Mouse (Mus musculus) intestine, postnatal 0 days (tissue): ENCODE results near the gene Spata9. TPM values are rescaled to one million over a fixed set of nuclear protein-coding genes. Genes with fewer than 3 reads are reported as not detected.
"Not testable (repeated sequence)": the region's sequence is repeated elsewhere in the genome, so short reads cannot be mapped to it uniquely, and the experiment has no call there.

Source experiments
- ATAC-seq: fragments of 200-750 bp; cut with Nextera tagmentation; 2 replicates; pipeline ENCODE4 v1.8.0; 2017; ENCODE audit warnings: mild to moderate bottlenecking, moderate TSS enrichment, moderate library complexity
- H3K27ac ChIP-seq: fragments of 300-500 bp; sonication (generic); 2 replicates; pipeline ENCODE4 v1.5.1; 2014; ENCODE audit warnings: mild to moderate bottlenecking, low read depth, low read length, moderate library complexity
- H3K27me3 ChIP-seq: fragments of 300-500 bp; sonication (generic); replicated peaks from 2 replicates; pipeline ENCODE4 v1.6.1; 2014; ENCODE audit warnings: low read length, mixed read lengths; ENCODE audit not compliant: control insufficient read depth, insufficient read depth
- H3K36me3 ChIP-seq: fragments of 300-500 bp; sonication (generic); 2 replicates; pipeline ENCODE4 v1.6.1; 2014; ENCODE audit warnings: mild to moderate bottlenecking, moderate library complexity; ENCODE audit not compliant: control insufficient read depth, insufficient read depth
- H3K4me1 ChIP-seq: fragments of 300-500 bp; sonication (generic); replicated peaks from 2 replicates; pipeline ENCODE4 v1.6.1; 2014; ENCODE audit warnings: antibody characterized with exemption, low read length, mixed read lengths; ENCODE audit not compliant: control insufficient read depth, insufficient read depth
- H3K4me2 ChIP-seq: fragments of 300-500 bp; sonication (generic); replicated peaks from 2 replicates; pipeline ENCODE4 v1.6.1; 2014; ENCODE audit warnings: low read depth, mild to moderate bottlenecking, moderate library complexity
- H3K4me3 ChIP-seq: fragments of 300-500 bp; sonication (generic); 2 replicates; pipeline ENCODE4 v1.5.1; 2014; ENCODE audit warnings: low read depth, low read length
- H3K9ac ChIP-seq: fragments of 300-500 bp; sonication (generic); 2 replicates; pipeline ENCODE4 v1.6.1; 2014; ENCODE audit warnings: mild to moderate bottlenecking, low read depth, low read length
- H3K9me3 ChIP-seq: fragments of 300-500 bp; sonication (generic); 2 replicates; pipeline ENCODE4 v1.6.1; 2016; ENCODE audit warnings: mixed run types; ENCODE audit not compliant: control insufficient read depth
- CTCF ChIP-seq: sonication (generic); IDR thresholded peaks from 2 replicates; pipeline ENCODE4 v1.5.1; 2016; ENCODE audit warnings: low read depth, mild to moderate bottlenecking, control low read depth, antibody characterized with exemption, moderate library complexity
- WGBS: fragments of 180-500 bp; shearing (Covaris S2); extraction: QIAGEN DNeasy Blood & Tissue Kit; methylation state at CpG from one replicate; pipeline ENCODE4 v1.1.7; 2014; 5-methylcytosine and 5-hydroxymethylcytosine counted together
- polyA plus RNA-seq: library from polyadenylated mRNA; unstranded; fragments of >200 nt; fragmentation: Nextera tagmentation; extraction: Ambion mirVana; gene quantifications from 2 replicates; pipeline ENCODE4 v1.2.1, GENCODE M21; 2015

Spata9 gene
- 0.39 and 0.51 TPM in 2 replicates for polyA plus RNA-seq

DNA sequence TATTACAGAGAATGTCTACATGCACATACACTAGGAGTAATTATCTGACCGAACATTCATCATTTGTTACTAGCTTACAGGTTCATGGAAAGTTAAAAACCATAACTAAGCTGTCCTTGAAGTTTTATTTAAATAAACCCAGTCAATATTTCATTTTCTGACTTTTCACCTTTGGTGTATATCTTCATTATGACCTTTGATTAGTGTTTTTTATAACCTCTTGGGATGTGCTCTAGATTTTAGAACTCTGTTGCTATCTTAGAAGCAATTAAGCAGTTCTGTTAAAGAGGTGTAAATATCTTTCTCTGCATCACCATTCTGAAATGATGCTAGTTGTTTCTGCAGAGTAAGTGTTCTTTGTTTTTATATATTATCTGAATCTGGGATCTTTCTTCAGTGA is at the start of gene Spata9:
Spata9 (plus strand) TSS at position 301 of the 400 bp plus-strand sequence.
- H3K27me3 ChIP-seq: no peaks in the 10 kb centered on the region
- no peaks in the 10 kb centered on the region for H3K36me3 ChIP-seq
- WGBS: 71% methylated on average over 1 of the region's 1 CpGs
- H3K4me2 ChIP-seq: no peak within 1 kb of the TSS
- TF ChIP-seq CTCF: no peak
- no peaks in the 10 kb centered on the region for H3K4me1 ChIP-seq
- H3K4me3 ChIP-seq: no peak within 1 kb of the TSS
- H3K27ac ChIP-seq: no peak within 1 kb of the TSS
- peaks cover 4% of the 10 kb centered on the region; the same call in 1 of the 2 replicates for H3K9me3 ChIP-seq
- no peak for ATAC-seq
- no peak within 1 kb of the TSS for H3K9ac ChIP-seq

DNA sequence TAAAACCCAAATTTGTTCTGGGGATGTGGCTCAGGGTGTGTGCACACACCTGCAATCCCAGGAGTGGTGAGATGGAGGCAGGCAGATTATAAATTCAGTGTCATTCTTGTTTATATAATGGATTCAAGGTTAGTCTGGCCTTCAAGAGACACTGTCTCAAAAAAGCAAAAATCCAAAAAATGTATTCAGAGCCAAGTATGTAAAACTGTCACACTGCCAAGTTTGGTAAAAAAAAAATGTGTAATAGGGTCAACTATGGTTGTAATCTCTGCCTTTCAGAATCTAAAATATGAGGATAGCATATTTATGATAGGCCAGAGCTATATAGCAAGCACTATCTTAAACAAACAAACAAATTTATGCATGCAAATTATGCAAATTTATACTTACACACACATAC is 39.0 kb upstream of the Spata9 start:
- ATAC-seq: no peak

DNA sequence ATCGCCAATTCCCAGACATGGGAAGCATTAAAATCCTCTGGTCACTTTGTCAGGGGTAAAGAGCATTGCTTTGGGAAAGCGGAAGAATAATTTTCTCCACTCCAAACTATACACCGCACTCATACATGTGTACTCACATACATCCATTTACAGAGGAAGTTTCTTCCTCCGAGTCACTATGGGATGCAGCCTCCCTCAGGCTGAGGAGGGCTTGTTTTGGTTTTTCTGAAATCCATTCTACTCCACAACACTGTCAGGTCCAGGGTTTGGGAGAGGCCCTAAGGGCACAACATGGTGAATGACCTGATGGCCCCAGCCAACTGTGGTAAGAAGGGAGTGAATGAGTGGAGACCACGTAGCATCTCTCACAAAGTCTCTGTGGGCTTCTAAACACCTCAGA is 37.9 kb upstream of the Spata9 start:
- not testable (repeated sequence) for ATAC-seq, H3K4me3 ChIP-seq, H3K27me3 ChIP-seq, H3K9ac ChIP-seq, H3K4me2 ChIP-seq, H3K4me1 ChIP-seq, H3K9me3 ChIP-seq, H3K36me3 ChIP-seq, H3K27ac ChIP-seq
- WGBS: 97% methylated on average over 5 of the region's 5 CpGs

More for the DNA sequence above, 39.0 kb upstream of the Spata9 start:
- H3K9ac ChIP-seq: no peak overlapping the region
- H3K4me2 ChIP-seq: no peak overlapping the region
- H3K4me1 ChIP-seq: no peaks in the 10 kb centered on the region
- H3K4me3 ChIP-seq: no peak overlapping the region
- no peak for TF ChIP-seq CTCF
- H3K9me3 ChIP-seq: no peaks in the 10 kb centered on the region
- H3K36me3 ChIP-seq: peaks cover 5% of the 10 kb centered on the region; the same call in 1 of the 2 replicates
- H3K27me3 ChIP-seq: no peaks in the 10 kb centered on the region
- no peak overlapping the region for H3K27ac ChIP-seq

DNA sequence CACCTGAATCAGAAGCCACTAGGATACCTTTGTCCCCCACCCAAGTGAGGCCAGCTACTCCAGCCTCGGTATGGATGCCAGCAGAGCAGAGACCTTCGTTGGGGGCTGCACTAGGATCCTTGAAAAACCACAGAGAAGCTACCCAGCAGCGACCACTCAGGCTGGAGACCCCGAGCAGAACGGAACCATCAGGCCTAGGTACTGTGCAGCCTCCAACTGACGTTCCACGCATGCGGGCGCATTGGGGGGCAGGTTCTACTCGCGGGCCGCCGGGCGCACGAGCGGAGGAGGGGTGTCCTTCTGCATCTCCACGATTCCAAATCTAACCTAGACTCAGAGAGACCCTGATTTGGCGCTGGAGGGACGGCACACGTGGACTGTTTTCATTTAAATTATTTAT is 36.9 kb upstream of the Spata9 start:
- Histone ChIP-seq H3K36me3 (peaks cover 5% of the 10 kb centered on the region; the same call in 1 of the 2 replicates), H3K4me1 (no peaks in the 10 kb centered on the region), H3K9me3 (no peaks in the 10 kb centered on the region), H3K9ac (no peak overlapping the region), H3K4me3 (no peak overlapping the region), H3K27ac (no peak overlapping the region), H3K27me3 (no peaks in the 10 kb centered on the region), H3K4me2 (no peak overlapping the region)
- 94% methylated on average over 20 of the region's 20 CpGs for WGBS
- no peak for ATAC-seq
- no peak for TF ChIP-seq CTCF

DNA sequence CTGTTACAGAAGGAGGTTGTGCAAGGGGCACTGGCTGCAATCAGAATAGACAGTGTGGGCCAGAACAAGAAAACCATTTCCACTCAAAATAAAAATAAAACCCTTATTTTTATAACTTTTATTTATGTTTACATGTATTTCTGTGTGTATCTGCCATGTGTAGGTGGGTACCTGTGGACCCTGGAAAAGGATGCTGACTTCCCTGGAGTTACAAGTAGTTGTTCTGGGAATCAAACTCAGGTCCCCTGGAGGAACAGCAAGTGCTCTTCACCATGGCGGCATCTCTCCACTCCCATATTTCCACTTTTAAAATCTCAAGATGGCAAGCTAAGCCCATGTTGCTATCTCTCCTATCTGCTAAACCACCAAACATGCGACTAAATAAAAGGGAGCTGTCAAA is 36.3 kb upstream of the Spata9 start:
- no peak overlapping the region for H3K27ac ChIP-seq
- WGBS: 60% methylated on average over 2 of the region's 2 CpGs
- H3K27me3 ChIP-seq: no peaks in the 10 kb centered on the region
- no peaks in the 10 kb centered on the region for H3K4me1 ChIP-seq
- ATAC-seq: no peak
- no peak overlapping the region for H3K4me3 ChIP-seq
- H3K9ac ChIP-seq: no peak overlapping the region
- no peaks in the 10 kb centered on the region for H3K9me3 ChIP-seq
- H3K36me3 ChIP-seq: peaks cover 5% of the 10 kb centered on the region; the same call in 1 of the 2 replicates
- no peak for TF ChIP-seq CTCF
- no peak overlapping the region for H3K4me2 ChIP-seq

DNA sequence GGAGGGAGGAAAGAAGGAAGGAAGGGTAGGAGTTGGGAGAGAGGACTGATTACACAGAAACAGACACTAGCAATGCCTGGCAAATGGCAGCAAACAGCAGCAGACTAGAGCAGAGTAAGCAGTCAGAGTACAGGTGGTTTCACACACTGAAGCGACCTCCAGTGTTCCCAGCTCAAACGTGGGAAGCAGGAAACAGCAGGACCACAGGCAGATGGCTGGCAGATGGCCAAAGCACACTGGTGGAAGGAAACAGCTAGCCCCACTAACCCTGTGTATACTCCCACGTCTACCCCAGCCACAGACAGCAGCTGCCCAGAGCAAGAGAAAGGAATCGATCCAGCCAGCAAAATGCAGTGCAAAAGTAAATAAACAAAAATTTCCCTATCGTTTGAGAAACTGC is 35.9 kb upstream of the Spata9 start:
- no peak overlapping the region for H3K4me3 ChIP-seq
- H3K9me3 ChIP-seq: no peaks in the 10 kb centered on the region
- H3K36me3 ChIP-seq: peaks cover 5% of the 10 kb centered on the region; the same call in 1 of the 2 replicates
- no peak overlapping the region for H3K27ac ChIP-seq
- H3K4me2 ChIP-seq: no peak overlapping the region
- no peak overlapping the region for H3K9ac ChIP-seq
- no peak for TF ChIP-seq CTCF
- H3K4me1 ChIP-seq: no peaks in the 10 kb centered on the region
- no peaks in the 10 kb centered on the region for H3K27me3 ChIP-seq
- peak; percentile 41 for ATAC-seq
- WGBS: 10% methylated on average over 5 of the region's 5 CpGs

DNA sequence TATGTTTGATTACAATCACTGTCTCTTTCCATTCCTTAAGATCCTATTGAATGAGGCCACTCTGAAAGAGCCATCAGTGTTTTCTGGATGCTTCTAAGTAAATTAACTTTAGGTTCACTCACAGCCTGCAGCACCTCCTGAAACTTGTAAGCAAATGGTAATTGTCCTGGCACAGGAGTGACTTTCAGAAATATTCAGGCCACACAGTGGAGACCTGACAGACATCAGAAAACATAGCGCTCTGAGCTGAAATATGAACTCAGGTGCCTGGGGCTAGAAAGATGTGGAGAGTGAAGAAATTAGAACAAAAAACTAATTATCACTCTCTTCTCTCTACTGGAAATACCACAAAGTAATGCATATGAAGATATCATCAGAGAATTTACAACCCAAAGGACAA is 33.7 kb upstream of the Spata9 start:
- no peak for TF ChIP-seq CTCF
- Histone ChIP-seq H3K36me3 (peaks cover 8% of the 10 kb centered on the region; the same call in 1 of the 2 replicates), H3K9ac (no peak overlapping the region), H3K9me3 (no peaks in the 10 kb centered on the region), H3K27me3 (no peaks in the 10 kb centered on the region), H3K27ac (no peak overlapping the region), H3K4me3 (no peak overlapping the region), H3K4me2 (no peak overlapping the region), H3K4me1 (no peaks in the 10 kb centered on the region)
- WGBS: 95% methylated on average over 1 of the region's 1 CpGs
- ATAC-seq: no peak
